Mouse (Mus musculus) liver, embryonic 16.5 days (tissue): ENCODE data around the gene Arl15. TPM values are rescaled to one million over a fixed set of nuclear protein-coding genes. Genes with fewer than 3 reads are reported as not detected.

Source experiments
- ATAC-seq: fragments of 200-750 bp; cut with Nextera tagmentation; 2 replicates; pipeline ENCODE4 v1.8.0; 2017; ENCODE audit warnings: low read depth, mild to moderate bottlenecking, moderate number of reproducible peaks, moderate library complexity
- H3K27ac ChIP-seq: fragments of 300-500 bp; sonication (generic); 2 replicates; pipeline ENCODE4 v1.5.1; 2014; ENCODE audit warnings: mild to moderate bottlenecking, low read length
- H3K27me3 ChIP-seq: fragments of 300-500 bp; sonication (generic); 2 replicates; pipeline ENCODE4 v1.6.1; 2014; ENCODE audit warnings: low read depth, low read length, mixed read lengths; ENCODE audit not compliant: control insufficient read depth, insufficient read depth
- H3K36me3 ChIP-seq: fragments of 300-500 bp; sonication (generic); 2 replicates; pipeline ENCODE4 v1.6.1; 2014; ENCODE audit warnings: mild to moderate bottlenecking; ENCODE audit not compliant: control insufficient read depth, insufficient read depth
- H3K4me1 ChIP-seq: fragments of 300-500 bp; sonication (generic); 2 replicates; pipeline ENCODE4 v1.6.1; 2014; ENCODE audit warnings: low read depth, low read length, mixed read lengths; ENCODE audit not compliant: control insufficient read depth
- H3K4me2 ChIP-seq: fragments of 300-500 bp; sonication (generic); 2 replicates; pipeline ENCODE4 v1.6.1; 2014; ENCODE audit warnings: low read depth, low read length, mixed read lengths
- H3K4me3 ChIP-seq: fragments of 300-500 bp; sonication (generic); 2 replicates; pipeline ENCODE4 v1.5.1; 2014; ENCODE audit warnings: low read depth, mild to moderate bottlenecking, low read length
- H3K9ac ChIP-seq: fragments of 300-500 bp; sonication (generic); 2 replicates; pipeline ENCODE4 v1.6.1; 2014; ENCODE audit warnings: low read depth, low read length
- H3K9me3 ChIP-seq: fragments of 300-500 bp; sonication (generic); replicated peaks from 2 replicates; pipeline ENCODE4 v1.6.1; 2016; ENCODE audit warnings: low read length; ENCODE audit not compliant: control insufficient read depth
- WGBS: fragments of 180-500 bp; shearing (Covaris S2); extraction: QIAGEN DNeasy Blood & Tissue Kit; methylation state at CpG from one replicate; pipeline ENCODE4 v1.1.7; 2014; ENCODE audit not compliant: insufficient replicate concordance; 5-methylcytosine and 5-hydroxymethylcytosine counted together
- polyA plus RNA-seq: library from polyadenylated mRNA; unstranded; fragments of >200 nt; fragmentation: Nextera tagmentation; extraction: Ambion mirVana; gene quantifications from 2 replicates; pipeline ENCODE4 v1.2.1, GENCODE M21; 2015

Arl15 gene
- polyA plus RNA-seq, 1 experiment from 2014 or later = 2.9 TPM

DNA sequence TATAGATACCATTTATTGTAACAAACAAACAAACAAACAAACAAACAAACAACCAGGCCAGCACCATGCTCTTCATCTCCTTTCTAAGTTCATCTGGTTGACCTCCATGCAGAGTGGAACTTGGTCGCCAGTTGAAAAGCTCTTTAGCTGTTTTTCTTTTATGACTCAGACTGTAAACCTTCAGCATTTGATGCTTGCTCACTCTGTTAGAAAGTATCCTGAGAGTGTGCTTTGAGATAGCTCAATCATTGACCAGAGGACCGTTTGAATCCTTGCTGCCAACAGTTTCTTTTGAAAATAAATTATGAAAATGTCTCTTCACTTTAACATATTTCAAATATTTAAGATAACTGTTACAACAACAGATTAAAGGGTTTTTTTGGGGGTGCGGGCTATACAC is 103.2 kb downstream of the Arl15 start:
- Histone ChIP-seq H3K27ac (no peak overlapping the region), H3K9ac (no peak overlapping the region), H3K4me2 (no peak overlapping the region), H3K36me3 (no peaks in the 10 kb centered on the region), H3K4me3 (no peak overlapping the region), H3K9me3 (no peaks in the 10 kb centered on the region), H3K4me1 (peaks cover 3% of the 10 kb centered on the region; the same call in 1 of the 2 replicates), H3K27me3 (no peaks in the 10 kb centered on the region)
- ATAC-seq = no peak
- WGBS = 69% methylated on average over 3 of the region's 3 CpGs

DNA sequence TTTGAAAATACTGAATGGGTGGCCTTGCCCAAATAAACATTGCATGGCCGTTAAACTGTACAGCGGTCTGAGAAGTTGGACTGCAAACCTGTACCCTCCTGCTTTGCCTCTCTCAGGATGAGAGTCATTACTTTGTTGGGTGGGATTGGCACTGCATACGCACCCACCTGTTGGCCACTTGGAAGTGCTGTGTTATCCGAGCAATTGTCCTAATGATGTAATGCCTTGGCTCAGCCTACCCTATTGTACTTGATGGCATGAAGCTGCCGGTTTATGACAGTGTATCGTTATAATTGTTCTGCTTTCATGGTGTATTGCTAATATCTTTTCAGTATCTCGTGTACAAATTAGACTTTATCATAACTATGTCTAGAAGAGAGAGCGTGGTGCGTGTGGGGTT is 103.6 kb downstream of the Arl15 start:
- Histone ChIP-seq H3K9me3 (no peaks in the 10 kb centered on the region), H3K9ac (no peak overlapping the region), H3K4me1 (peaks cover 3% of the 10 kb centered on the region; the same call in 1 of the 2 replicates), H3K27me3 (no peaks in the 10 kb centered on the region), H3K4me3 (no peak overlapping the region), H3K4me2 (no peak overlapping the region), H3K27ac (no peak overlapping the region), H3K36me3 (no peaks in the 10 kb centered on the region)
- WGBS = 73% methylated on average over 9 of the region's 9 CpGs
- no peak for ATAC-seq

DNA sequence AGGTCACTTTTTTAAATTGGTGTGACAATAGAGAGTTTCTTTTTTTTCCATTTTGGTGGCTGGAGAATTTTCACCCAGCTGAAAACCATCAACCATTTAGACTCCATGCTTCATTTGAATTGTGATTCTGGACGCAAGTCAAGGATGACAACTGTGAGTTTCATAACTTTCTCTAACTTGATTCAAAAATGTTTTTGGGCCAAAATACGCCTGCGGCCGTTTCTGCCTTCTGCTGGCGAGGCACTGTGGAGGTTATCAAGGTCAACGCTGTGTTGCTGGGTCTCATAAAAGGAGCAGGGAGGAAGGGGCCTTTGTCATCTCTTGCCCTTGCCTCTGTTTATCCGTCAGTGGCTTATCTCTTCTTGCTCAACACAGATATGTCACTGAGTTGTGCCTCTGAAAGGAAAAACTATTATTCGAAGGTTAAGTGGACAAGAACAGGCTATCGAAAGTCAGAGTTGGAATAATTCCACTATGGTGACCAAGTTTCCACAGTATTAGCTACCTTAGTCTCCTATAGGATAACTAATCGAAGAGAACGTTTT is 106.8 kb downstream of the Arl15 start:
- no peaks in the 10 kb centered on the region for H3K9me3 ChIP-seq
- no peaks in the 10 kb centered on the region for H3K27me3 ChIP-seq
- H3K4me2 ChIP-seq = no peak overlapping the region
- WGBS = 50% methylated on average over 11 of the region's 11 CpGs
- H3K4me3 ChIP-seq = no peak overlapping the region
- ATAC-seq = no peak
- peaks cover 3% of the 10 kb centered on the region; the same call in 1 of the 2 replicates for H3K4me1 ChIP-seq
- no peaks in the 10 kb centered on the region for H3K36me3 ChIP-seq
- no peak overlapping the region for H3K27ac ChIP-seq
- H3K9ac ChIP-seq = no peak overlapping the region

DNA sequence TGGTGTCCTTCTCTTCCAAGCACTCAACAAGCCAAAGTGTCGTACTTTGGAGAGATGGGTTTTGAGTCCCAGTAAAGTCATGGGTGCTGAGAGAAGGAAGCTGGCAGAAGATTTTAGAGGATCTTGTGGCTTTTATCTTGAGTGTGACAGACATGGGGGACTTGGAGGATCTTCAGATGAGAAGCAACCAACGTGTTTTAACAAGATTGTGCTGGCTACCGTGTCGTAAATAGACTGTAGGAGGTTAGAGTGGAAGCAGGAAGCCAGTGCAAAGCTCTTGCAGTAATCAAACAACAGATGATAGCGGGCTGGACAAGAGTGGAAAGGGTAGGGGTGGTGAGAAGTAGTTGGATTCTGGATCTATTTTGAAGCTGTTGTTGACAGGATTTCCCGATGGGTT is 109.0 kb downstream of the Arl15 start:
- no peaks in the 10 kb centered on the region for H3K9me3 ChIP-seq
- 32% methylated on average over 6 of the region's 6 CpGs for WGBS
- no peak overlapping the region for H3K4me2 ChIP-seq
- peaks cover 3% of the 10 kb centered on the region; the same call in 1 of the 2 replicates for H3K4me1 ChIP-seq
- no peak overlapping the region for H3K9ac ChIP-seq
- no peak for ATAC-seq
- H3K36me3 ChIP-seq = no peaks in the 10 kb centered on the region
- H3K4me3 ChIP-seq = no peak overlapping the region
- H3K27me3 ChIP-seq = no peaks in the 10 kb centered on the region
- H3K27ac ChIP-seq = no peak overlapping the region

DNA sequence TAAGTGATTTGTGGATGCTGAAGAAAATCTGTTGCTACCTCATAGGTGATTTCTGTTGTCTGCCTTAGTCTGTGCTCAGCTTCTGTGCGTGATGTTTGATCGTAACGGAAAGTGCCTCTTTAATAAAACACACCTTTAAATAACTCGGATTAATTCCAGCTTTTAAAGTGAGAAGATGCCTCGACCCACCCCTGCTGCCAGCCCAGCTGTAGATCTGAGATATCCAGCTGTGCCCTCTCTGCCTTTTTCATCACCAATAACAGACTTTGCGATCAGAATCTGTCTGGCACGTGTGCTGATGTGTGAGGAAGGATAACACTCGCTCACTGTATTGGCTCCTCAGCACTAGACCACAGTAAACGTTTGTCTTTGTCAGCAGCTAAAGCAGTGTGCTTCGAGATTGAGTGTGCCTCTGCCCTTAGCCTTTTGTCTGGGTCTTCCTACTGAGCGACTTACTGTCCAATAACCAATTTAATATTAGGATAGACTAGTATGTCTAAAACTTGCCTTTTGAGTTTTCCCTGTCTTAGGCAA is 117.7 kb downstream of the Arl15 start:
- ATAC-seq = no peak
- H3K4me2 ChIP-seq = no peak overlapping the region

DNA sequence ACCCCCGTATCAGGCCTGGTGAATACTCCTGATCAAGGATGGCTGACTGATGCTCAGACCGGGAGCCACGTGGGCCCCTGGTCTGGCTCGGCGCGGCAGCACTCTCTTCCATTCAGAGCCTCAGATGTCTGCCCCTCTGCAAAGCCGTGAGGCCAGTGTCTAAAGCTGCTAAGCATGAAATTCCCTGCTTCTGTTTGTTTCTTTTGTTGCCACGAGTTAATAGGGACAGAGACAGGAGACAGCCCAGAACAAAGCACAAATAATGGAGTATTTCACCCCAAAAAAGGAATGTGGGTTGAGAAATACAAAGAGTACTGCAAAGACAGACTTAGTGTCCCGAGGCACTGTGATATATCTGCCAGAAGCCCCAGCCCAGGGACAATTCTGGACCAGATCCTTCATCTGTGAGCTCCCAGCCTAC is 120.3 kb downstream of the Arl15 start:
- no peaks in the 10 kb centered on the region for H3K36me3 ChIP-seq
- no peaks in the 10 kb centered on the region for H3K9me3 ChIP-seq
- H3K27ac ChIP-seq = no peak overlapping the region
- ATAC-seq = no peak
- H3K4me2 ChIP-seq = no peak overlapping the region
- H3K4me1 ChIP-seq = no peaks in the 10 kb centered on the region
- 76% methylated on average over 9 of the region's 9 CpGs for WGBS
- no peak overlapping the region for H3K4me3 ChIP-seq
- H3K27me3 ChIP-seq = no peaks in the 10 kb centered on the region
- no peak overlapping the region for H3K9ac ChIP-seq

More for the DNA sequence above, 117.7 kb downstream of the Arl15 start:
- Histone ChIP-seq H3K9ac (no peak overlapping the region), H3K4me3 (no peak overlapping the region), H3K4me1 (no peaks in the 10 kb centered on the region), H3K27ac (no peak overlapping the region), H3K9me3 (no peaks in the 10 kb centered on the region), H3K27me3 (no peaks in the 10 kb centered on the region), H3K36me3 (no peaks in the 10 kb centered on the region)
- 59% methylated on average over 11 of the region's 11 CpGs for WGBS

DNA sequence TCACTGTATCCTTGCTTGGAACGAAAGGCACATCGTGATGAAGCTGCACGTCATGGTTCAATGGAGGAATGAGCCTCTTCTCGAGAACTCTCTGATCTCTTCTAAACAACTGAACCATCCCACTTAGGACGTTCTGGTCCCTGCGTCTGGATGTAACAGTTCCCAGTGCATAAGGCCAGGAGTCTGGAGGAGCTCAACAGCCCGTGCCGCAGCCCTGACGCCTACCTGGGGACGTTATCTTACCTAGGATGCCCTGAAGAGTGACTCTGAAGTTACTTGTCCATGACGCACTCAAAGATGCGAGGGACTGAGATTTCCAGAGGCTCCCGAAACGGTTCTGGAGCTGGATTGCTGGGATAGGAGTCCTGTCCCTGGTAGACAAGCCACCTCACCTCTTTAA is 121.4 kb downstream of the Arl15 start:
- Histone ChIP-seq H3K36me3 (no peaks in the 10 kb centered on the region), H3K9me3 (no peaks in the 10 kb centered on the region), H3K4me2 (no peak overlapping the region), H3K27me3 (no peaks in the 10 kb centered on the region), H3K4me3 (no peak overlapping the region), H3K27ac (no peak overlapping the region), H3K4me1 (no peaks in the 10 kb centered on the region), H3K9ac (no peak overlapping the region)
- ATAC-seq = no peak
- WGBS = 87% methylated on average over 14 of the region's 14 CpGs

DNA sequence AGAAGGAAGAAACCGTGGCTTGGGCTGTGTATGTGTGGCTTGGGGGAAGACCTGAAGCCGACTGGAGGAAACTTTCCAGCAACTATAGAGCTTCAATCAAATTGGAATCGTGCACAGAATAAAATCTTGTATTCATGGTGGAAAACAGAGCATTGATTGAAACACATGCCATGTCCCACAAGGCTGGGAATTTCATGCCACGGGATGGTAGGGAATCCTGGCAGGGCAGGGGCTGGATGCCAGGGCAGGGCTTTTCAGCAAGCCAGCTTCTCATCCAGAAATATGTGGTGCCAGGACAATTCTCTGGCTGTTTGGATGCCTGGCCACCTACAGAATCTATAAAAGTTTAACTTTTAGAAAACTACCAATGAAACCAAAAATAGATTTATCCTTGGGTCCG is 122.5 kb downstream of the Arl15 start:
- Histone ChIP-seq H3K27ac (no peak overlapping the region), H3K4me2 (no peak overlapping the region), H3K9ac (no peak overlapping the region), H3K4me3 (no peak overlapping the region), H3K9me3 (no peaks in the 10 kb centered on the region), H3K36me3 (no peaks in the 10 kb centered on the region), H3K4me1 (no peaks in the 10 kb centered on the region), H3K27me3 (no peaks in the 10 kb centered on the region)
- 74% methylated on average over 5 of the region's 5 CpGs for WGBS
- ATAC-seq = no peak

DNA sequence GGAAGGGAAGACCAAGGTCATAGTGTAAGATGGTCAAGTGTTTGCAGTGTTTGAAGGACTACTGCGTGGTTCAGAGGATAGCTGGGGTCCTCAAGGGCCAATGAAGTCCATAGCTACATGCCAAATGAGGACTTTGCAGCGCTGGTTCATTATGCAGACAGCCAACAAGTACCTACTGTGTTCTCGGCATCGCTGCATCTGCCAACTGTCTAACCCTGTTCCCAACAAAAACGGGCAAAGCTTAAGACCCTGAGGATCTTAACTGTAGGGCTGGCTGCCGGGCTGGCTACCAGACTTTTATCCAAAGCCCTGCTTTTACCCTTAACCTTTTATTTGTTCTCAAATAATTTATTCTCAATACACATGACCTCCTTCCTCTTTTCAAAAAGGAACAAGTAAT is 123.1 kb downstream of the Arl15 start:
- ATAC-seq = no peak
- no peak overlapping the region for H3K9ac ChIP-seq
- no peaks in the 10 kb centered on the region for H3K27me3 ChIP-seq
- H3K27ac ChIP-seq = no peak overlapping the region
- H3K4me1 ChIP-seq = no peaks in the 10 kb centered on the region
- WGBS = 81% methylated on average over 6 of the region's 6 CpGs
- no peak overlapping the region for H3K4me2 ChIP-seq
- H3K9me3 ChIP-seq = no peaks in the 10 kb centered on the region
- no peaks in the 10 kb centered on the region for H3K36me3 ChIP-seq
- H3K4me3 ChIP-seq = no peak overlapping the region
